Mouse (Mus musculus): ENCODE data around the gene Fnip2.
"Not testable (repeated sequence)": the region's sequence is repeated elsewhere in the genome, so short reads cannot be mapped to it uniquely, and the experiment has no call there.

Fnip2 gene

GRCm38 (mm10) chr3:79567703-79568362 is at the start of gene Fnip2:
Gene Fnip2 (minus strand): TSS chr3:79567796.
- peak; percentile 95 for DNase-seq

GRCm38 (mm10) chr3:79609886-79610285 is 42.3 kb upstream of the Fnip2 start:
- no peak for DNase-seq

GRCm38 (mm10) chr3:79595468-79595867 is 27.9 kb upstream of the Fnip2 start:
- no peak for DNase-seq

GRCm38 (mm10) chr3:79591793-79592471 is 24.3 kb upstream of the Fnip2 start:
- DNase-seq: peak; percentile 7

- peak; percentile 90 for DNase-seq
Measured at GRCm38 (mm10) chr3:79590863-79591792, 23.5 kb upstream of the Fnip2 start, which contains the start of gene Ppid. Gene Ppid (plus strand): TSS chr3:79591342.

- no peak for DNase-seq
Measured at GRCm38 (mm10) chr3:79589671-79590070, 22.1 kb upstream of the Fnip2 start.

- DNase-seq: peak; percentile 93
Measured at GRCm38 (mm10) chr3:79586804-79587203, 19.2 kb upstream of the Fnip2 start.

- no peak for DNase-seq
Measured at GRCm38 (mm10) chr3:79579891-79580575, 12.4 kb upstream of the Fnip2 start.

- no peak for DNase-seq
Measured at GRCm38 (mm10) chr3:79578164-79578563, 10.6 kb upstream of the Fnip2 start.

- no peak for DNase-seq
Measured at GRCm38 (mm10) chr3:79577606-79578005, 10.0 kb upstream of the Fnip2 start.

- no peak for DNase-seq
Measured at GRCm38 (mm10) chr3:79576865-79577264, 9.3 kb upstream of the Fnip2 start.

- no peak for DNase-seq
Measured at GRCm38 (mm10) chr3:79576468-79576816, 8.8 kb upstream of the Fnip2 start.

GRCm38 (mm10) chr3:79575576-79576467 is 8.2 kb upstream of the Fnip2 start:
- DNase-seq: peak; percentile 23

- DNase-seq: no peak
Measured at GRCm38 (mm10) chr3:79574336-79574735, 6.7 kb upstream of the Fnip2 start.

GRCm38 (mm10) chr3:79573376-79573775 is 5.8 kb upstream of the Fnip2 start:
- DNase-seq: not testable (repeated sequence)

GRCm38 (mm10) chr3:79572399-79572798 is 4.8 kb upstream of the Fnip2 start:
- no peak for DNase-seq

GRCm38 (mm10) chr3:79569351-79569681 is 1.7 kb upstream of the Fnip2 start:
- DNase-seq: no peak

GRCm38 (mm10) chr3:79568629-79569350 is 1.2 kb upstream of the Fnip2 start:
- DNase-seq: no peak

GRCm38 (mm10) chr3:79566716-79567691 is 592 bp downstream of the Fnip2 start:
- DNase-seq: no peak
